Mouse (Mus musculus) forebrain, embryonic 15.5 days (tissue): Measurements from ENCODE around the gene Phlpp1. TPM values are rescaled to one million over a fixed set of nuclear protein-coding genes. Genes with fewer than 3 reads are reported as not detected.
A peak's percentile ranks its signal among the peaks of the same experiment; 100 is the strongest.

Experiments
- ATAC-seq: fragments of 200-750 bp; cut with Nextera tagmentation; replicated peaks from 2 replicates; pipeline ENCODE4 v1.8.0; 2017; ENCODE audit warnings: mild to moderate bottlenecking, moderate TSS enrichment, moderate library complexity
- H3K27ac ChIP-seq: fragments of 300-500 bp; sonication (generic); replicated peaks from 2 replicates; pipeline ENCODE4 v1.5.1; 2015; ENCODE audit warnings: mild to moderate bottlenecking, inconsistent platforms
- H3K27me3 ChIP-seq: fragments of 300-500 bp; sonication (generic); 2 replicates; pipeline ENCODE4 v1.6.1; 2015; ENCODE audit warnings: inconsistent platforms
- H3K36me3 ChIP-seq: fragments of 300-500 bp; sonication (generic); 2 replicates; pipeline ENCODE4 v1.6.1; 2015; ENCODE audit warnings: mild to moderate bottlenecking, inconsistent platforms
- H3K4me1 ChIP-seq: fragments of 300-500 bp; sonication (generic); 2 replicates; pipeline ENCODE4 v1.6.1; 2015; ENCODE audit warnings: inconsistent platforms
- H3K4me2 ChIP-seq: fragments of 300-500 bp; sonication (generic); replicated peaks from 2 replicates; pipeline ENCODE4 v1.6.1; 2015; ENCODE audit warnings: mild to moderate bottlenecking, inconsistent platforms
- H3K4me3 ChIP-seq: fragments of 300-500 bp; sonication (generic); 2 replicates; pipeline ENCODE4 v1.5.1; 2015; ENCODE audit warnings: mild to moderate bottlenecking, inconsistent platforms
- H3K9ac ChIP-seq: fragments of 300-500 bp; sonication (generic); replicated peaks from 2 replicates; pipeline ENCODE4 v1.6.1; 2015; ENCODE audit warnings: mild to moderate bottlenecking, inconsistent platforms
- H3K9me3 ChIP-seq: fragments of 300-500 bp; sonication (generic); 2 replicates; pipeline ENCODE4 v1.6.1; 2016; ENCODE audit warnings: inconsistent platforms
- WGBS: fragments of 180-500 bp; shearing (Covaris S2); methylation state at CpG from one replicate; pipeline ENCODE4 v1.1.7; 2015; ENCODE audit warnings: mixed read lengths; 5-methylcytosine and 5-hydroxymethylcytosine counted together
- polyA plus RNA-seq: library from polyadenylated mRNA; unstranded; fragments of >200 nt; fragmentation: Nextera tagmentation; extraction: Ambion mirVana; gene quantifications from 2 replicates; pipeline ENCODE4 v1.2.1, GENCODE M21; 2015

Phlpp1 gene
- polyA plus RNA-seq, 1 experiment from 2014 or later, result 8.2 TPM

DNA sequence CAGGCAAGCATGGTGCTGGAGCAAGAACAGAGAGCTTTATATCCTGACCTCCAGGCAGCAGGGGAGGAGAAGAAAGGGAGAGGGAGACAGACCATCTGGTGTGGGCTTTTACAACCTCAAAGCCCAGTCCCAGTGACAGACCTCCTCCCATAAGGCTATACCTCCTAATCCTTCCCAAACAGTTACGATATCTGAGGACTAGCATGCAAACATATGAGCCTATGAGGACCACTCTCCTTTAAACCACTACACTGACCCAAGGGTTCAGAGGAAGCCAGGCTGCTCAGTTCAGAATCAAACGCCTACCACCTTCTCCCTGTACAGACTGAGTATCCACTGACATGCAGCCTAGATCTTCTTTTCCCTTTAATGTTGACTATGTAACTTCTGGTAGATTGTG, 239.3 kb downstream of the Phlpp1 start:
- Histone ChIP-seq H3K27me3 (no peaks in the 10 kb centered on the region), H3K9ac (no peak overlapping the region), H3K36me3 (no peaks in the 10 kb centered on the region), H3K4me1 (peaks cover 5% of the 10 kb centered on the region; the same call in 1 of the 2 replicates), H3K4me3 (no peak overlapping the region), H3K9me3 (no peaks in the 10 kb centered on the region), H3K4me2 (no peak overlapping the region), H3K27ac (no peak overlapping the region)
- 84% methylated on average over 2 of the region's 2 CpGs for WGBS
- ATAC-seq, result no peak

DNA sequence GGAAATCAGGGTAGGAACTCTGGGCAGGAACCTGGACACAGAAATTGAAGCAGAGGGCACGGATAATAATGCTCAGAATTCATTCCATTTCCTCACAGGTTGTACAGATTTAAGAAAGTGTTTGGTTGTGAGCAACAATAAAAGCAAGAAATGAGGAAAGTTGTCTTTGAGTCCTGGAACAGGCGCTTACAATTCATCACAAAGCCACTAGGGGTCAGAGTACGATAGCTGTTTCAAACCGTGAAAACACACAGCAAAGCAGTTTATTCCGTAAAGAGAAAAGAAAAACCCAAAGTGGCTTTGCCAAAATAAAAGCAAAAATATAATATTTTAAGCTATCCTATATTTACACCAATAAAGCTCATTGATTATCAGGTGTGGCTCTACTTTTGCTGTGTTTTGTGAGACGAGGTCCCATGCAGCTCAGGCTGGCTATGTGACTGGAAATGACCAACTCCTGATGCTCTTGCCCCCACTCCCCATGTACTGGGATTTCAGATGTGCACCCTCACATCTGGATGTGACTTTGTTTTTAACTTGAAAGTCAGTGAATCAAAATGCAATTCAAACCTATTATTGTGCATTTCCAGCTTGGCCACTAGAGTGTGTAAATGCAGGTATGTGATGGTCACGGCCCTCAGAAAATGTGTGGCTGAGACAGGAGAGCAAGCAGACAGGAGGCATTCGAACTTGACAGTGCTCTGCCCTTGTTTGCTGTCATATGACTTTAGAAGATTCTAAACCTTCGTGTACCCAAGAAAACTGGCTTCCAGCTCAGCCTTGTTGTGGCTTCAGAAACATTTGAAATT, 253.8 kb downstream of the Phlpp1 start:
- Histone ChIP-seq H3K27me3 (no peaks in the 10 kb centered on the region), H3K27ac (no peak overlapping the region), H3K9me3 (no peaks in the 10 kb centered on the region), H3K36me3 (no peaks in the 10 kb centered on the region), H3K9ac (no peak overlapping the region), H3K4me3 (no peak overlapping the region), H3K4me1 (peaks cover 12% of the 10 kb centered on the region), H3K4me2 (no peak overlapping the region)
- 34% methylated on average over 9 of the region's 9 CpGs for WGBS
- ATAC-seq, result peak; percentile 47

DNA sequence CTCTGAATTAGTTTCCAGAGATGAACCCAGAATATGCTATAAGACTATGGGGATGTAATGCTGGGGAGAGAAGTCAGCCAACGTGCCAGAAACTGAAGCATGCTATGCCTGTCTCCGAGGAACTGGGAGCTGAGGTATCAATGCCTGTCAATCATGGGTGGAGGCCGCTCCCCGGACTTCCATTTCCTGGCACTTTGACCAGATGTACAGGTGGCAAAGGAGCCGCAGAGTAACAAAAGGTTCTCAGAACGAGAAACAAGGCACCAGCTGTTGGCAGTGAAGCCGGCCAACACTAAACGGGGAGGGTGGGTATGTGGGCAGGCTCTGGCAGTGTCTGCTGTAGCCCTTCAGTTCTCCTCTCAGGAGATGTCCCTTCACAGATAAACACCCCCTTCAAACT, 256.6 kb downstream of the Phlpp1 start:
- Histone ChIP-seq H3K27ac (no peak overlapping the region), H3K4me2 (no peak overlapping the region), H3K36me3 (no peaks in the 10 kb centered on the region), H3K4me3 (no peak overlapping the region), H3K9ac (no peak overlapping the region), H3K9me3 (no peaks in the 10 kb centered on the region), H3K4me1 (peaks cover 12% of the 10 kb centered on the region), H3K27me3 (no peaks in the 10 kb centered on the region)
- WGBS, result 11% methylated on average over 8 of the region's 8 CpGs
- peak; percentile 85 for ATAC-seq

DNA sequence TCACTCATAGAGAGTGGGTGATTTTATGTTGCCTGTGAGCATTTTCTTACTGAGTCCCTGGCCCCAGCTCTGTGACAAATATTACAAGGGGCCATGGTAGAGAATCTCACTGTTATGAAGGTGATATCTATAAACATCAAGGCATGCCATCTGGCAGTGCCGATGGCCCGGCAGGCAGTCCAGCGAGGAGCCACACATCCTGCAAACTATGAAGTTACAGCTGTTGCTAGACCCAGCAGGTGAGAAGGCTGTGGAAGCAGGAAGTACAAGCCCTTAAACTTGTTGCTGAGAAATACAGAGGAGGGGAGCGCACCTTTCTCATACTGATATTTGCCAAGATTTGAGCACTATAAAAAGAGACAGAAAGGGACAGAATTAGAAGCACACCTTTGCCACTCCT, 257.0 kb downstream of the Phlpp1 start:
- no peak for ATAC-seq
- no peak overlapping the region for H3K27ac ChIP-seq

DNA sequence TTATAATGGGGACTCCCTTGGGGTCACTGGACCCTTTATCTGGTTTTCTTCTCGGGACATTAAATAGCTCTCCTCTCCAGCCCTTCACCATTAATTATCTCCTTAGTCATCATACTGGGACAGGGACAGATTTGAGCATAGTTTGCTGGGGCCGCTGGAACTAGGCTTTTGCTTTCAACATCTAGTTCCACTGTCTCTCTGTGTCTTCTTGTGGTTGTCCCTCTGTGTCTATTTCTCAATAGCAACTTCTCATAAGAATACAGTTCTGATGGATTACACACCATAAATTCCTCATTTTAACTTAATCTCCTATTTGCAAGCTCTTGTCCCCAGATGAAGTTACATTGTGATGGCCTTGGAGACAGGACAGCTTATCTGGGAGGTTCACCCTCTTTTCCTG, 262.0 kb downstream of the Phlpp1 start:
- H3K27me3 ChIP-seq, result no peaks in the 10 kb centered on the region
- no peaks in the 10 kb centered on the region for H3K36me3 ChIP-seq
- H3K27ac ChIP-seq, result no peak overlapping the region
- H3K4me1 ChIP-seq, result peaks cover 3% of the 10 kb centered on the region
- ATAC-seq, result no peak
- no peak overlapping the region for H3K4me3 ChIP-seq
- WGBS, result 68% methylated on average over 2 of the region's 2 CpGs
- no peak overlapping the region for H3K4me2 ChIP-seq
- no peaks in the 10 kb centered on the region for H3K9me3 ChIP-seq
- H3K9ac ChIP-seq, result no peak overlapping the region

More for the DNA sequence above, 257.0 kb downstream of the Phlpp1 start:
- Histone ChIP-seq H3K9ac (no peak overlapping the region), H3K27me3 (no peaks in the 10 kb centered on the region), H3K4me2 (no peak overlapping the region), H3K4me3 (no peak overlapping the region), H3K4me1 (peaks cover 12% of the 10 kb centered on the region), H3K36me3 (no peaks in the 10 kb centered on the region), H3K9me3 (no peaks in the 10 kb centered on the region)
- WGBS, result 58% methylated on average over 4 of the region's 4 CpGs

Other genes starting within 250 kb of the Phlpp1 start
- 1.6 and 1.8 TPM in 2 replicates for gene Zcchc2, start 181.3 kb upstream of the Phlpp1 start, polyA plus RNA-seq